Mouse (Mus musculus) small intestine, adult 2 months (tissue): ENCODE measurements around the gene Diaph3.

Experiments used
- CTCF ChIP-seq: fragments of 200-500 bp; IDR thresholded peaks from 2 replicates; pipeline ENCODE4 v1.5.1; 2012; ENCODE audit warnings: low read depth, mild to moderate bottlenecking, control low read depth, inconsistent platforms, low read length, moderate library complexity, mixed read lengths; ENCODE audit not compliant: insufficient replicate concordance, insufficient read length; ENCODE audit errors: extremely low read depth
- POLR2A ChIP-seq: fragments of 200-500 bp; IDR thresholded peaks from 2 replicates; pipeline ENCODE4 v1.6.1; 2012; ENCODE audit warnings: low read depth, mild to moderate bottlenecking, control low read depth, inconsistent platforms, low read length, moderate library complexity

- TF ChIP-seq POLR2A (no peak), CTCF (no peak)
Observed at GRCm38 (mm10) chr14:86677015-86677414, 464.0 kb downstream of the Diaph3 start.
